In the genomic region with DNA sequence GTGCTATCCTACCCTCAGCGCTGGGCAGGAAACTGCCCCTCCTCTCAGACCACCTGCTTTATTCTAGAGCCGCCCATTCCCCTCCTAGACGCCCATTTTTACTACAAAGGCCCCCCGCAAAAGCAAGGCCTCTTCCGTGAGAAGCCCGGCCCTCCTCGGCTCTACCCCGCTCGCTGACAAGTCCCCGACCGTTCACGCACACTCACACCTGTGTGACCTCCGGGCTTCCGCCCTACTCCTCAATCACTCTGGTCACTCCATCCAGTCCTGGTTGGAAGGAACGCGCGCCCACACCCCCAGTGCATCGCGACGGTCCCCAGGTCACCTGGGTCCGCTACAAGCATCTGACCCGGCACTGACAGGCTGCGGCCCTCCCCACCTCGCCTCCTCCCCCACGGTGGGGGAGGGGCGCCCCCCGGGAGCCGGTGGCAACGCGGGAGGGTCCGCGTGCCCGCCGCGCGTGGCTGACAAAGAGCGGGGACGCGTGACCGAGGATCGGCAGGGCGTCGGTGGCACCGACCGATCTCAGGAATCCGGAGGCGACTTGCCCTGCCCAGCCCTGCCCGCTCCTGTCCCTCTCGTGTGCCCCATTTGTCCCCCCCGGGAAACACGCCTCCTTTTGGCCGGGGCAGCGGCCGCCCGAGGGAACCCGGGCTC, we compare ENCODE assay signal across 8 mouse cellular contexts. TPM values are rescaled to one million over a fixed set of nuclear protein-coding genes. Genes with fewer than 3 reads are reported as not detected.
DNase-seq lines count a peak whose midpoint lies in the region; ATAC-seq and TF ChIP-seq lines count a peak whose summit lies in the region.

No protein-coding gene starts in this region.

- H3K9me3 ChIP-seq in embryonic facial prominence, embryonic 10.5 days = no peaks in the 10 kb centered on the region
- no peaks in the 10 kb centered on the region for H3K9me3 ChIP-seq in hindbrain, embryonic 11.5 days (ENCODE audit: control insufficient read depth, low read length)
- H3K9me3 ChIP-seq in liver, postnatal 0 days (ENCODE audit: low read length) = no peaks in the 10 kb centered on the region

- DNase-seq in left cerebral cortex, postnatal 36 days (ENCODE audit: low spot score in 2 of 2) = peak; percentile 38 to 49
- no peak for DNase-seq in left cerebral cortex, adult 9 months (ENCODE audit: low spot score in 2 of 2)
- peak; percentile 62 for DNase-seq in adrenal gland, postnatal 14 days
- peak; percentile 42 for DNase-seq in embryonic facial prominence, embryonic 10.5 days (ENCODE audit: low spot score)
- peak; percentile 58 for DNase-seq in hindbrain, embryonic 11.5 days (ENCODE audit: low spot score)
- DNase-seq in liver, postnatal 0 days = no peak
- peak; percentile 24 for DNase-seq in testis, postnatal 14 days (ENCODE audit: low spot score)
- no peak for DNase-seq in left cerebral cortex, adult 11 months (ENCODE audit: low spot score)

- H3K36me3 ChIP-seq in embryonic facial prominence, embryonic 10.5 days (replicated peaks) = peaks cover 8% of the 10 kb centered on the region; the same call in 1 of the 2 replicates
- H3K36me3 ChIP-seq in hindbrain, embryonic 11.5 days (ENCODE audit: control insufficient read depth, insufficient read depth, low read length) = no peaks in the 10 kb centered on the region
- no peaks in the 10 kb centered on the region for H3K36me3 ChIP-seq in liver, postnatal 0 days (replicated peaks; ENCODE audit: insufficient read depth, low read length)

- intact Hi-C loops in left cerebral cortex, postnatal 36 days (cut with DNase I) = no loop called here

- H3K4me3 ChIP-seq in embryonic facial prominence, embryonic 10.5 days = peak overlapping the region; percentile 90
- peak overlapping the region; percentile 76 for H3K4me3 ChIP-seq in hindbrain, embryonic 11.5 days (ENCODE audit: low read depth, low read length)
- H3K4me3 ChIP-seq in liver, postnatal 0 days (ENCODE audit: low read depth, low read length) = peak overlapping the region; percentile 64

- 0 out of 2 replicates have a peak, but pooled peaks have one; percentile 6 for TF ChIP-seq CTCF in liver, postnatal 0 days (IDR thresholded peaks at IDR 0.05; ENCODE audit: low read depth)

- under 1% methylated on average over 56 of the region's 56 CpGs for WGBS in embryonic facial prominence, embryonic 10.5 days
- under 1% methylated on average over 48 of the region's 56 CpGs for WGBS in hindbrain, embryonic 11.5 days
- WGBS in liver, postnatal 0 days (ENCODE audit: insufficient replicate concordance) = 5% methylated on average over 33 of the region's 56 CpGs

- H3K9ac ChIP-seq in hindbrain, embryonic 11.5 days (ENCODE audit: low read depth, low read length) = peak overlapping the region; percentile 89
- H3K9ac ChIP-seq in liver, postnatal 0 days (replicated peaks) = peak overlapping the region; percentile 60

- H3K4me1 ChIP-seq in embryonic facial prominence, embryonic 10.5 days = peaks cover 26% of the 10 kb centered on the region
- H3K4me1 ChIP-seq in hindbrain, embryonic 11.5 days (replicated peaks; ENCODE audit: control insufficient read depth, insufficient read depth, low read length) = peaks cover 4% of the 10 kb centered on the region
- H3K4me1 ChIP-seq in liver, postnatal 0 days (ENCODE audit: insufficient read depth) = 0 out of 2 replicates have a peak, but pooled peaks cover 3% of the 10 kb centered on the region

- ATAC-seq in hindbrain, embryonic 11.5 days (ENCODE audit: low FRiP score) = peak; percentile 63
- peak; percentile 38; the same call in 1 of the 2 replicates for ATAC-seq in liver, postnatal 0 days

- TF ChIP-seq EP300 in liver, postnatal 0 days (IDR thresholded peaks at IDR 0.05; ENCODE audit: low read depth) = no peak

- H3K4me2 ChIP-seq in hindbrain, embryonic 11.5 days (replicated peaks; ENCODE audit: low read depth, low read length) = peak overlapping the region; percentile 100
- peak overlapping the region; percentile 91 for H3K4me2 ChIP-seq in liver, postnatal 0 days (ENCODE audit: low read depth, low read length)

- peaks cover 32% of the 10 kb centered on the region for H3K27me3 ChIP-seq in embryonic facial prominence, embryonic 10.5 days (replicated peaks; ENCODE audit: low read depth, poor library complexity, severe bottlenecking)
- no peaks in the 10 kb centered on the region for H3K27me3 ChIP-seq in hindbrain, embryonic 11.5 days (ENCODE audit: control insufficient read depth, insufficient read depth, low read length)
- peaks cover 23% of the 10 kb centered on the region for H3K27me3 ChIP-seq in liver, postnatal 0 days (ENCODE audit: insufficient read depth, low read length)

- peak overlapping the region; percentile 88 for H3K27ac ChIP-seq in embryonic facial prominence, embryonic 10.5 days (replicated peaks)
- H3K27ac ChIP-seq in hindbrain, embryonic 11.5 days (ENCODE audit: low read depth, low read length) = peak overlapping the region; percentile 89
- 0 out of 2 replicates have a peak overlapping the region, but pooled peaks have one; percentile 30 for H3K27ac ChIP-seq in liver, postnatal 0 days (ENCODE audit: low read depth)

RNA-seq across cellular contexts. Expression of a gene that starts 2.3 kb away (rescaled TPM):
- 100 to 1,000 TPM; 187 to 233 TPM for total RNA-seq in left cerebral cortex, postnatal 36 days (2021)
- total RNA-seq in adrenal gland, postnatal 14 days (2021) = 193 and 200 TPM in 2 replicates
- polyA plus RNA-seq in embryonic facial prominence, embryonic 10.5 days (2016; fragmentation: Nextera tagmentation; extraction: Ambion mirVana) = 46.0 and 47.4 TPM in 2 replicates
- polyA plus RNA-seq in hindbrain, embryonic 11.5 days (2014; fragmentation: Nextera tagmentation; extraction: Ambion mirVana) = 74.7 and 114 TPM in 2 replicates
- polyA plus RNA-seq in liver, postnatal 0 days (2015; fragmentation: Nextera tagmentation; extraction: Ambion mirVana) = 9.8 and 11.3 TPM in 2 replicates

RNA-seq across cellular contexts. Expression of a gene that starts 31.5 kb away (rescaled TPM):
- 100 to 1,000 TPM; 180 to 195 TPM for total RNA-seq in left cerebral cortex, postnatal 36 days (2021)
- total RNA-seq in adrenal gland, postnatal 14 days (2021) = 317 and 335 TPM in 2 replicates
- 332 and 340 TPM in 2 replicates for polyA plus RNA-seq in embryonic facial prominence, embryonic 10.5 days (2016; fragmentation: Nextera tagmentation; extraction: Ambion mirVana)
- 340 and 344 TPM in 2 replicates for polyA plus RNA-seq in hindbrain, embryonic 11.5 days (2014; fragmentation: Nextera tagmentation; extraction: Ambion mirVana)
- polyA plus RNA-seq in liver, postnatal 0 days (2015; fragmentation: Nextera tagmentation; extraction: Ambion mirVana) = 257 and 261 TPM in 2 replicates

Comparison
In these comparisons a context has a peak if more than half of its experiments do, and no peak if none do; other contexts are left out.
1. DNase-seq: peak in left cerebral cortex, postnatal 36 days (2 of 2), adrenal gland, postnatal 14 days (single experiment), embryonic facial prominence, embryonic 10.5 days (single experiment), hindbrain, embryonic 11.5 days (single experiment) and testis, postnatal 14 days (single experiment); none in left cerebral cortex, adult 9 months (0 of 2), liver, postnatal 0 days (single experiment) and left cerebral cortex, adult 11 months (single experiment).
2. H3K27ac ChIP-seq: peak in every context shown above with its lines; median percentile 89 in hindbrain, embryonic 11.5 days; 88 in embryonic facial prominence, embryonic 10.5 days; 30 in liver, postnatal 0 days.
3. Peak in every context shown above with its lines, with median percentiles within 50 percentile points of each other: H3K4me3 ChIP-seq.